Mouse (Mus musculus) ovary, adult 18-20 months (tissue): Measurements from ENCODE around the gene Disc1.
A peak's percentile ranks its signal among the peaks of the same experiment; 100 is the strongest.

Source experiments
- DNase-seq: peaks from one replicate; pipeline ENCODE4 v3.0.0; 2022; ENCODE audit warnings: low spot score, mixed read lengths

Disc1 gene

DNA sequence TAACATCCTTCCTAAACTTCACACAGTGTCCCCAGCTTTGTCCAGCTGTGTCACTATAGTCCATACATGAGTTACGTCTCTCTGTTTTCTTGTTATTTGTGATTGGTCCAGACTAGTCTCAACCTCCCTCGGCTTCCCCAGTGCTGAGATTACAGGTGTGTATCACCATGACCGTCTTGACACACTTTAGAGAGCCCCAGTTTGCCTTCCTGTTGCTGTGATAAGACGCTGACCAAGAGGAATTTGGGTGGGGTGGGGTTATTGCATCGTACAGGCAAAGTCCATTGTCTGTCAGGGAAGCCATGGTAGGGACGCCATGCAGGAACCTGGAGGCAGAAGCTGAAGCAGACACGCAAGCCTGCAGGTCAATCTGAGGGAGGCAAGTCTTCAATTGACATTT lies 216.3 kb downstream of the Disc1 start:
- DNase-seq: no peak

DNA sequence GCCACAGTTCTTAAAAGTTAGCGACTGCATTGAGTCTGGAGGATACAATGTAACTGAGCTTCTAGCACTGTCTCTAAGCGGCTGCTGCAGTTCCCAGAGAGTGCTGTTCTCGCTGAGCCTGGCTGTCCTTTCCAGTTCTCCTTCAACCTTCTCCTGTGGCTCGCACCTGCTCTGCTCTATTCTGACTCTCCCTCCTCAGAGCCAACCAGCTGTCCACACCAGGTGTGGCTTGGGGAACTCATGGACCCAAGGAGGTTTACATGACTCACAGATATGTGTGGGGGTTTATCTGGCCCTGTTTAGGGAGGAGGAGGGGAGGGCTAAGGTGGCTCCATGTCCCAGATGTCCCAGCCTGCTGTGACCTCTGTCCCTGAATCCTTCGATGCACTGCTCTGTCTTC lies 217.4 kb downstream of the Disc1 start:
- DNase-seq: no peak

- DNase-seq: no peak
Measured at GRCm38 (mm10) chr8:125272089-125272866, 218.3 kb downstream of the Disc1 start.

- no peak for DNase-seq
Measured at GRCm38 (mm10) chr8:125277071-125277682, 223.2 kb downstream of the Disc1 start.

GRCm38 (mm10) chr8:125279156-125279555 lies 225.2 kb downstream of the Disc1 start:
- no peak for DNase-seq

GRCm38 (mm10) chr8:125279892-125280291 lies 225.9 kb downstream of the Disc1 start:
- no peak for DNase-seq

DNA sequence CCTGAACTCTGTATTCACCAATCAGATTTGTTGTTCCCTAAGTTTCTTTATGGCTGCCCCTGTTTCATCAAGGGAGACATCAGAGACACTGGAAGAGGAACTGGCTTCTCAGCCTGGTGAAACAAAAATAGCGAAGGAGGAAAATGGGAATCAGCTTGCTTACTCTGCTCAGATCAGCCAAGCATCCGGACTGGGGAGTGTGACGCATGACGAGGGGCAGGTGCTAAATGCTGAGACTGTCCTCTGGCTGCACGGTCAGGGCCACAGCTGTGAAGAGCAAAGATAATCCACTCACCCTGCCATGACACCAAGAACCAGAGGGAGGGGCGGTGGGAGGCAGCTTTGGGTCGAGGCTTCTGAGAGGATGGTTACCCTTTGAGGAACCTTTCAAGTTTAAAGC lies 228.5 kb downstream of the Disc1 start:
- no peak for DNase-seq

DNA sequence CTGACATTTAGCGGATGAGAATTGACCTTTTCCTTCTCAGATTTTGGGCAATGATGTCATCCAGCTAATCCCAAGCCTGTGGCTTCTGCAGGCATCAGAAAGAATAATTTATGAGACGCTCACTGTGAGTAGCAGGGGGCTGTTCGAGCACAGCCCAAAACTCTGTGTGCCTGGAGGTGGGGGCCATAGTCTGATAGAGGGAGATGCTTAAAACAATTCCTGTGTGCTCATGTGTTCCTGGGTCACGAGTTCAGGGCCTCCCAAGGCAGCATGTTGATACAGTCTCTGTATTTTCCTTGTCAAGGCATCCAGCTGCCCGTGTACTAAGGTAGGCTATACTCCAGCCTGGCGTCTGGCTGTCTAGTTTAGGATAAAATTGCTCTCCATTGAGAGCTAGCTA lies 229.5 kb downstream of the Disc1 start:
- no peak for DNase-seq

- no peak for DNase-seq
Measured at GRCm38 (mm10) chr8:125284875-125285274, 230.9 kb downstream of the Disc1 start.

DNA sequence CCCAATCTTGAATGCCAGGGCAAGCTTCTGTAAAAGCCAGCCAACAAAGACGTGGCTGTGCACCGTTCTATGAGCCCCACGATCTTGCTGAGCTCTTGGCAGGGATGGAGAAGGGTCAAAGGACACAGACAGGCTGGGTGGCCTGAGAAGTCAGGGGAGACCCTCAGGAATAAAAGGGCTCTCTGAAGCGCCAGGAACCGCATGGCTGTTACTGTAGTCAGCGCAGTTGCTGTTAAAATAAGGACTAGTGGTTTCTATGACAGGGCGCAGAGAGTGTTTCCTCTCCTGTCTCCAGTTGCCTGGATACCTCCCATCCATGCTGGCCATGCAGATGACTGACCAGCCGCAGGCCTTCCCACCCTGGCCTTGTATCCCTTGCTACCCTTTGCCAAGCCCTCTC lies 231.4 kb downstream of the Disc1 start:
- no peak for DNase-seq

DNA sequence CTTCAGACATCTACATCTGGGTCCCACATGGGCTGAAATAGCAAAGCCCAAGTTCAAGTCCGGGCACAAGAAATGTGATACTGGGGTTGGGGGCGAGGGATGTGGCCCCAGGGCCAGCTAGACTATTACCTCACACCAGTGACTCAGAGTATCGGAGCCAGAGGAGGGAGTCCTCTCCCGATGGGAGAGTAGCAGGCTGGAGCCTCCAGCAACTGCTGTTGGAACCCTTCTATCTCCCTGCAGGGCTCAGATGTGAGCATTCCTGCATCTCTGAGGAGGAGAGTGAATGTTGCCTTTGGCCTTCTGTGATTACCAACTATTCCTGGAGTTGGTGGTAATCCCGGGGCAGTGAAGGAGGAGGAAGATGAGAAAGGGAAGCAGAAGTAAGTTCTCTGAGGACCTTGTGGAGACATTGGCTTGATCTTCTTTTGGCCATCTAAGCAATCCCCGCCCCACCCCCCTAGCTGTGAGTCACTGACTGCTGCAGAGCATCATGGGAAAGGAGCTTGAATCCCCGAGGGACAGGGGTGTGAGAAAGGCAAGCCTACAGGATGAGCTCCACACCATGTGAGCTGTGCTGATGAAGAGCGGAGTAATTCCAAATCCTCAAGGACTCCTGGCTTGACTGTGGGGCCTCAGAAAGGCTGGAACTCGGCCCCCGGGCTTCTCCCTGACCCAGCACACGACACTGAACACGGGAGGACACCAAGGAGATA lies 232.1 kb downstream of the Disc1 start:
- peak; percentile 62 for DNase-seq

- DNase-seq: no peak
Measured at GRCm38 (mm10) chr8:125287311-125287710, 233.3 kb downstream of the Disc1 start.

GRCm38 (mm10) chr8:125287841-125288341 lies 233.9 kb downstream of the Disc1 start:
- DNase-seq: no peak

DNA sequence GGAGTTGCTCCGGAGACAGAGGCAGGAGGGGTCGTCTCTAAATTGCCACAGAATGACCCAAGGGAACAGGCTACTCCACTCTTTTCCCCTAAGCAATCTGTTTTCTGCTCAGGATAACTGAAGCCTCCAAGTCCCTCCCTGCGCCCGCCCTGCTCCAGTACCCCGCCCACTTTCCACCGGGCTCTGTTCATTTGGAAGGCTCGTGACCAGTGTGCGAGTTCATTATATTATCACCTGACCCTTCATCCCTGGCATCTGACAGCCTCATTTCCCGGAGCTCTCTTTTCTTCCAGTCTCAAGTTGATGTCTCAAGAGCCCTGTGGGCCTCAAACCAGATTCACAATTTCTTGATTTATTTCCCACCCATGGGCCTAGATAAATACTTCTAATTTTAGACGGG lies 237.5 kb downstream of the Disc1 start:
- no peak for DNase-seq

DNA sequence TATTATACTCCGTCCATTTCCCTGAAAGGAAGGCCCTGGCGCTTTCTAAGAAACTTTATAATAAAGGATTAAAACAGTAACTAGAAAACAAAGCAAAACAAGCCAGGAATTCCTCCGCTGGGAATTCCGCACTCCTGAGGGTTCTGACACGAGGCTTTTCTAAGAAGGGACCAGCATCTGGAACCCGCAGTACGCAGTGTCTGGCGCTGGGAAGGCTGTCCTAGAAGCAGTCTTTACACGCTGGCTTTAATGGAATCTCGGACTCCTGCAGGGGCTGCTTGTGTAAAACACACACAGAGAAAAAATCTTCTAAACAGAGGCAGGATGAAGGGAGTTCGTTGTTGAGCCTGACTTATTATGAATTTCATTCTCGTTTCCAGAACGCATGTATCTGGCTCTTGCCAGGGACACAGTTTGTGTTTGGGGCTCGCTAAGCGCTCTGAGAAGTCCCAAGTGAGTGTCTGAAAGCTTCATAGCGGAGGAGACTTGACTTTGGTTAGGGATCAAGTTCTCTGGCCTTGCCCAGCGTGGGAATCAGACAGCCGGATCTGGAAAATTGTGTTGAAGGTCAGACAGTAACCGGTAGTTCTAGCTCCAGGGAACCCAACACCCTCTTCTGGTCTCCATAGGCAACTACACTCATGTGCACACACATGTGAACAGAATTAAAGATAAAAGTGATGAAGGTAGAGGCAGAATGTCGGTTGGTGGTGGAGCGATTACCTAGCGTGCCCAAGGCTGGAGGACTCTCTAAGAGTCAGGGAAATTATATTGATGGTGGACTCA lies 238.1 kb downstream of the Disc1 start:
- DNase-seq: no peak

- no peak for DNase-seq
Measured at GRCm38 (mm10) chr8:125292933-125293591, 239.1 kb downstream of the Disc1 start.

DNA sequence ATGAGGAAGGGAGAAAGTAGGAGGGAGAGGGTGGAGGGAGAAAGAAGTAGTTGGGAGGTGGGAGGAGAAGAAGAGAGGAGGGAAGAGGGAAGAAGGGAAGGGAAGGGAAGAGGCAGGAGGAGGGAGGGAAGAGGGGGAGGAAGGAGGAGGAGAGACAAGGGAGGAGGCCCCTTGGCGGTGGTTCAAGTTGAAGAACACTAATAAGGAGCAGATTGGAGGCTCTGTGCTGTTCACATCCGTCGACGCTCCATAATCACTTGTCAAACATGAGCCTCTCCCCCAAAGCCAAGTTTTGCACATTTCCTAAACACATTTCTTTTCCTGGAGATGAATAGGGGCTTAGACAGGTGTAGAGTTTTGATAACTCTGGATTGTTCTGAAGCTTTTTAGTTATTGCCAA lies 245.3 kb downstream of the Disc1 start:
- no peak for DNase-seq

- DNase-seq: no peak
Measured at GRCm38 (mm10) chr8:125301931-125302361, 248.0 kb downstream of the Disc1 start.

DNA sequence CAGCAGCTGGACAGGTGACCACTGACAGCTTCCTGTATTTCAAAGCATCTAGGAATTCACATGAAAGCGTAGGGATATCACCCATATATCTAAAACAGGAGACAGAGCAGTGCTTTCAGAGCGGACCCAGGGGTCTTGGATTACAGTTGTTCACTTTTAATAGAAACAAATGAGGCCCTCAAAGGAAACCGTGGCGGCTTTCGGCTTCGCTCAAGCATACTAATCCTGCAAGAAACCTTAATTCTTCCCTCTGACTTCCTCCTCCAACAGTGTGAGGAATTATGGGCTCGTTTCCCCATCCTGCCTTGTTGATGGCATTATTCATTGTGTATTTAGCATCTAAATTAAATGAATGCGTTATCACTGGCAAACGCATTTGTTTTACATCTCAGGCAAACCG lies 252.7 kb downstream of the Disc1 start:
- no peak for DNase-seq

- DNase-seq: no peak
Measured at GRCm38 (mm10) chr8:125309985-125310384, 256.0 kb downstream of the Disc1 start.
